Mouse (Mus musculus): ENCODE data around the gene 4930539E08Rik.
A peak's percentile ranks its signal among the peaks of the same experiment; 100 is the strongest.

- peak; percentile 55 for TF ChIP-seq CTCF (IDR thresholded peaks at IDR 0.05; ENCODE audit: low read depth)
- TF ChIP-seq EP300 (IDR thresholded peaks at IDR 0.05; ENCODE audit: low read depth) = no peak
Measured at GRCm38 (mm10) chr17:28901559-28901958, 13.6 kb downstream of the 4930539E08Rik start.

Data from liver, postnatal 0 days (tissue).